Mouse (Mus musculus): ENCODE measurements around the gene Tmem59l.

Gene Tmem59l

DNA sequence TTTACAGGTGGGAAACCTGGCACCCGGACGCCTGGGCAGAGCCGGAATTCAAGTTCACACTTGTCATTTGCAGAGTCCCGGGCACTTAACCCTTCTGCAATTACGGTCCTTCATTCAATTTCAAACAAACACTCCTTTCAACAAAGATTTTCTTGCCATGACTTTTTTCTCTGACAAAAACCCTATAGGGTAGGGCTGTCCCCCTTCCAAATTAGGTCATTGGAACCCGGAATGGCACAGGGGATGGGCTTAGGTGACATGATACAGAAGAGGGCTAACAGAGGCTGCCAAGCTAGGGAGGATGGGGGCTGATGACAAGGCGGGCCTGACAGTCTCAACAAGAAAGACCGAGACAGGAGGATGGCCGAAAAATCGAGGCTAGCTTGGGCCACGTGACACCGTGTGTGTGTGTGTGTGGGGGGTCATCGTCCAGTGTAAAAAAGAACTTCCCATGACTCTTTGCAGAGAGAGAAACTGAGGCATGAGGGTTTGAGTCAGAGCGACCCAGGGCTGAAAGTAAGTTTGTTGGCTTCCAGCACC lies 1.8 kb upstream of the Tmem59l start:
- no peak for DNase-seq (ENCODE audit: low spot score)

DNA sequence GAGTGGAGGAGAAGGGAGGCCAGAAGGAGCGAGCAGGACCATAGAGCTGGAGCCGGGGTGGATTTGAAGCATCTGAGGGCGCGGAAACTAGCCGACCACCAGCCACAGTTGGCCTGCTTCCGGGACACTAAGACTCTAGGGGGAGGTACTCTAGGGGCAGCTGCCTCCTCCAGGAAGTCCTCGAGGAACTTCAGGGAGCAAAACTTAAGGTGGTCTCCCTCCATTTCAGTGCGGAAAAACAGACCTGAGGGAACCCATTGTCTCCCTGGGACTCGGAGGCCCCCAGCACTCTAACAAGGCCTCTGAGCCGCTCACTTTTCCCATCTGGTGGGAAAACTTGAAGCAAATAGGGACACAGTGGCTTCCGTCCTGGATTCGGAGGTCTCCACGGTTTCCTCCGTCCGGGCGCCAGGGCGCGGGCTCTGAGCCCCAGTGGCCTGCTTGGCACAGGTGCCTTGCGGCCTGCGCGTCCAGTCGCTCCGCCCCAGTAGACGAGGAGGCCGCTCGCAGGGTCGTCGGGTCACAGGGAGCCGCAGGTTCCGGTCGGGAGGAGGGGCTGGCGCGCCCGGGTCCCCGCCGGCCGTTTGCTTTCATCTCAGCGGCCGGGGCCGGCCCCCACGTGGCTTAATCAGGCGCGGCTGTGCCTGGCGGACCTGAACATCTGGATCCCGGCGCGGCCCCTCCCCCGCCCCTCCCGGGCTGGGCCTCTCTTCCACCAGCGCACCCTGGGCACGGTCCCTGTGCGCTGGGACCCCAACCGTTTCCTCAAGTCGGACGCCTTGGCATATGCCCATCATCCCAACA lies 1.0 kb upstream of the Tmem59l start:
- no peak for DNase-seq (ENCODE audit: low spot score)

DNA sequence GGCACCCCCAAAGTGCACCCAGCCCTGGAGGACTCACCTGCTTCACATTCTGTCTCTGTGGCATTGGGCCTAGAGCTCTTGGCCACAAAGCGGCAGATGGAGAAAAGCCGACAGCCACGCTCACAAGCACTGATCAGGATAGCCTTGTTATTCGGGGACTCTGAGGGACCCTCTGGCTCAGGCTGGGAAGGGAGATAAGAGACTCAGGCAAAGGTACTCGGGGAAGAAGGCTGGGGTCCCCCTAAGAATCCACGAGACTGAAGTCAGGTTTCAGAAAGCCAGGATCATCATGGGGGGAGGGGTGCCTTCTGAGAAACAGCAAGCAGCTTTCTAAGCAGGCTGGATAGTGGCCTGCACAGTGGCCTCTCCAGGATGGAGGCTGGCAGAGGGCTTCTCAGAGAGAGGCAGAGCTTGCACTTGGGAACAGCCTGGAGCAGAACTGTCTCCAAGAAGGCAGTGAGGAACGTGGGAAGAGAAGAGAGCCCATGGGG lies 922 bp downstream of the Tmem59l start:
- no peak for DNase-seq (ENCODE audit: low spot score)

DNA sequence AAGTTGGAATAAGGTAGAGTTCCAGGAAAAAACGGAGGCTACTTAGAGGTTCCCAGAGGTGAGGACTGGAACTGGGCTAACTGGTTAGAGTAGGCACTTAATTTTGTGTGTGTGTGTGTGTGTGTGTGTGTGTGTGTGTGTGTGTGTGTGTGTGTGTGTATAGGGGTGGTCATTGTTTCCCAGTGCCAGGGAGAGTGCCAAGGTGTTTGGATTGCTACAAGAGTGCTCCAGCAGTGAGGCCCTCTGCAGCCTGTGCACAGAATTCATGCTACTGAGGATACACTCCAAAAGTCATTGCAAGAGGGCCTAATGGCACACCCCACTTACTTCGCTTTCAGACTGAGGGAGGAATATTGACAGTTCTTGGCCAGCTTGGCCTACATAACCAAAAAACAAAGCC lies 4.2 kb downstream of the Tmem59l start:
- no peak for DNase-seq (ENCODE audit: low spot score)

DNA sequence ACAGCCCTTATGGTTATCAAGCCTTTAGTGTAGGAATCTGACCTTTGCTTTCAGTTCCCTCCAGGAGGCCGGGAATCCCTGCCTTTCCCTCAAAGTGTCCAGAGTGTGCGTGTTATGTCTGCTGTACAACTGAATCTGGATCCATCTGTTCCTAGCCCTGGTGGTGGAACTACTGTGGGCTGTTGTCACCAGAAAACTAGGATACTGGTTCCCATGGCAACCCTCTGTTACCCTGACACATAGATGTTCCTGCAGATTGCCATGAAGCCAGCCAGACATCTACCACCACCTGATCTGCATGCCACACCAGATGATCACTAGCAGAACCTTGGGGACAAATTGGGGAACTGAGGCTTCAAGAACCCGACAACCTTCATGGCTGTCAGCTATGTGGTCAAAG lies 5.2 kb downstream of the Tmem59l start:
- DNase-seq (ENCODE audit: low spot score) = no peak

DNA sequence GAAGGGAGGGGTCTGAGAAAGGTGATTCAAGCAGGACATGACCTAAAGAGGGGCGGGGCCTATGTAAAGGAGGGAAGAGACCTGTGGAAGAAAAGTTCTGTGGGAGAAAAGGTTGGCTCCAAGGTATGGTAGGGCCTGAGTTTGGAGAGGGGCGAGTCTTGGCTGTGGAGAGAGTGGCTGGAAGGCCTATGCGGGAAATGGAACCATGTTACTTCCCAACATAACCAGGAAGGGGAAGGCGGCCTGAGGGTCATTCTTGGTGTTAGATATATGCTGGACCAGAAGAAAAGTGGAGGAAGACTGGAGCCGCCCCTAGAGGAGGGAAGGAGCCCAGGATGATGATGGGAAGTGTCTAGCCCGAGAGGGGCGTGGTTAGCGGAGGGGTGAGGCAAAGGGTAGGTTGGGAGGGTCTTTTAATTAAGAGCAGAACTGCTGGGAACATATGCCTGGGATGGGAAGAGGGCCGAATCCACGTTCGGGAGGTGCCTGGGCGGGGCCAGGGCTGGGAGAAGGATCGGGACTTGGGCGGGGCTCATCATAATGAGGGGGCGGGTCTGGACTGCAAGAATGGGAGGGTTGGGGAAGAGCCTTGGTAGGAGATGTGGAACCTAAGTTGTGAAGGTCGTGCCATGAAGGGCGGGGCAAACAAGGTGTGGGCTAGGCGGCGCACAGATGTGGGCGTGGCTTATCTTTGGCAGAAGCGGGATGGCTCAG lies 9.7 kb downstream of the Tmem59l start:
- no peak for DNase-seq (ENCODE audit: low spot score)

DNA sequence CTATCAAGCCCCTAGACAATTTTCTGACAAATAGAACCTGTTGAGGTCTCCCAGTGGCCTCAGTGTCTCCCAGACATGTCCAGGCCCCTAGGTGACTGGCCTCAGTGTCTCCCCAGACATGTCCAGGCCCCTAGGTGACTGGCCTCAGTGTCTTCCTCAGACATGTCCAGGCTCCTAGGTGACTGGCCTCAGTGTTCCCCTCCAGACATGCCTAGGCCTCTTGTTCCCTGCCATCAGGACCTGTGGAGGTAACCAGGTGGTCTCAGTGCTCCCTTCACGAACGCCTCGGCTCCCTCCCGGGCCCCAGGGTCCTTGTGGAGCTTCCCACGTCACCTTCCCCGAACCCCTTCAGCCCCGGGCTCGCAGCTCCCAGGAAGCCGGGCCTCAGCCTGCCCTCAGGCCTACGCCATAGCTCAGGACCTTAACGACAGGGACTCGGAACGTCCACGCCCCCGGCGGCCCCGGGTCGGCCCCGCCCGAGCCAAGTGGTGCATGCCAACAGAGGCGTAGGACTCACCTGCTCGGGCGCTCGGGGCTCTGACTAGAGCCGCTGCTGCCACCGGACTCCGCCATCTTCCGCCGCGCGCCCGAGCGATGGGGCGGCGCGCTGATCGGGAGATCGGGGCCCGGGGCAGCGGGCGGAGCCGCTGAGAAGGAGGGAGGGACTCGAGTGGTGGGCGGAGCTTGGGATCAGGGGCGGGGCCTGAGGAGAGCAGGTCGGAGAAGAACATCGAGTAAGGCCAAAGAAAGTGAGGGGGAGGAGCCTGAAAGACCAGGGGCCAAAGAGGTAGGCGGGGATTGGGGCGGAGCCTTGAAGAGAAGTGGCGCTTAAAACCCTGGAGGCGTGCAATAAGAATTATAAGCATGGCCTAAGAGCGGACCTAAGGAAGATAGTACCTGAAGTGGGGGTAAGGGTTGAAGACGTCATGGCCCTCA lies 10.6 kb downstream of the Tmem59l start, which contains the start of gene Klhl26:
TSS of gene Klhl26 (minus strand) at position 636 of the 936 bp plus-strand sequence.
- DNase-seq (ENCODE audit: low spot score) = peak; percentile 91

DNA sequence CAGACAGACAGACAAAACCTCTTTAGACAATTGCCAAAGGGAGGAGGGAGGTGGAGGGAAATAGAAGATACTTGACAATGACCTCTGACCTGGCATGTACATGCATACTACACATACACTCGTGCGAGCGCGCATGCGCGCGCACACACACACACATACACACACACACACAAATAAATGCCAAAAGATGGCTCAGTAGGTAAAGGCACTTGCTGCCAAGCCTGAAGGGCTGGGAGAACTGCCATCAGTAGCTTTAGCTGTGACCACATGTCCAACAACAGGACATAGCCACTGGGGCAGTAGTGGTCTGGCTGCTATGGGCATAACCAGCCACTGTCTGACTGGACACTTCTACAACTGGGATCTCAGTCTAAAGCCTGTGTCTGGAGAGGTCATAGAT lies 15.3 kb downstream of the Tmem59l start:
- DNase-seq (ENCODE audit: low spot score) = no peak

DNA sequence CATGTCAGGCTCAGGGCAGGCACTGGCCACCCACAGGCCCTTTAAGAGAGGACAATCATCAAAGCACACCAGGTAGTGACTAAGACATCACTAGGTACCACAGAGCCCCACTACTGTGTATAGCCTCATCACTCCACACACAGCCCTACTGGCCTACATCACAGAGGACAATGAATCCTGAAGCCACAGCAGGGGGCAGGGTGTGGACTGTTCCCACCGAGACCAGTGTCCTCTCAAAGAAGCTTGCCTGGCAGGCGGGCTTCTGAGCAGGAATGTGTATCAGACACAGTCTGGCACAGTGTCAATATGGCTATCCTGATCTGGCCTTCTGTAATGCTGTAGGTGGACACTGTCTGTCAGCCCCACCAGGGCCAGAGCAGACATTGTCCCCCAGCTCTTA lies 17.2 kb downstream of the Tmem59l start:
- DNase-seq (ENCODE audit: low spot score) = no peak

DNA sequence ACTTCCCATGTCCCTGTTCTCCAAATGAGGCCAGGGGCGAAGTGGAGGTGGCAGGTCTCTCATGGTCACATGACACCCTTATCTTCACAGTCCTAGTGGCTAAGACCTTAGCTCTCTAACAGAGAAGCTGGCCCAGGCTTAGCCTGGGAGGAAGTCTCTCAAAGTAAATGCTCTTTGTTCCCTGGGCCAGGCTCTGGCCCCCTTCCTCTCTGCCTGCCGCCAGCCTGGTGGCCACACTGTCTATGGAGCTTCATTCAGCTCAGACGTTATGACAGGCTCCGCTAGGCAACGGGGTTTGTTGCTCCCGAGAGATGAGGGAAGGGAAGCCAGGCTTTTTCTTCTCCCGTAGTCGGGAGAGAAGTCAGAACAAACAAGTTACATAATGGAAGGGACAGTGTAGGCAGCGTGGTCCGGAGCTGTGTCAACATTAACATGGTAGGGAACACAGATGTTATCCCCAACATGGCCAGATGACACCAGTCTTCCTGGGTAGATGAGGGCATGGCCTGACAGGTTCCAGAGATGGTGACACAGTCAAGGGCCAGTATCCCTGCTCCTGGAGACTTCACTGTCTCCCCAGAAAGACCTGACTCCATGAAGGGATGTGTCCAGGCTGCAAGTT lies 17.8 kb downstream of the Tmem59l start:
- no peak for DNase-seq (ENCODE audit: low spot score)

DNA sequence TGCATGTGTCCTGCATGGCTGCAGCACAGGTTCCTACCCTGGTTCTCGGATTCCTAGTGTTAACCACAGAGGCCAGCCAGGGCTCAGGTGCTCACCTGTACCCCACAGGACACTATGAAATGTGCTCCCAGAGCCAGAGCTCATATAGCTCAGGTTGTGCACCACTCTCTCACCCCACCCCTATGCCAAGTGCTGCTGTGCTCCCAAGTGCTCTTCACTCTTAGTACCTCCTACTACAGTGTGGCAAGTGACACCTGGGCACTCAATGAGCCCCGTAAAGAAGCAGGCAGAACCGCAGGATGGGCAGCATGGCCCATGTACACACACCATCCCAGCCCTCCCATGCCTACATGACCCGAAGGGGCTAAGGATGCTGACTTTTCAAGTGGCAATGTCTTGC lies 18.4 kb downstream of the Tmem59l start:
- DNase-seq (ENCODE audit: low spot score) = no peak

DNA sequence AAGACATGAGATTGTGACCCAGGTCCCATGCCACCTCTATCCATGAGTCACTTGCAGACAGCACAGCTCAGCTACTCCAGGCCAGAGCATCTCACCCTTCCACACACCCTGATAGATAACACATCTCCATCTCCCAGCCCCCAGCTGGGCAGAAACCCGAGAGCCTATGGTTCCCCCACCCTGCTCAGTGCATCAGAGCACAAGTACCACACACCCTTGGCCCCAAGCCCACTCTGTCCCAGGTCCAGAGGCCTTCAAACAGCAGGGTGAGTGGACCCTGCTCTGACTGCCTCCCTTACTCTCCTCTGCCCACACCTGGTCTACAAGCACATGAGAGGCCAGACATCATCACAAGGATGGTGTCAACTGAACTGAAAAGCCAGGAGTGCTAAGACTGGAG lies 19.3 kb downstream of the Tmem59l start:
- no peak for DNase-seq (ENCODE audit: low spot score)

DNA sequence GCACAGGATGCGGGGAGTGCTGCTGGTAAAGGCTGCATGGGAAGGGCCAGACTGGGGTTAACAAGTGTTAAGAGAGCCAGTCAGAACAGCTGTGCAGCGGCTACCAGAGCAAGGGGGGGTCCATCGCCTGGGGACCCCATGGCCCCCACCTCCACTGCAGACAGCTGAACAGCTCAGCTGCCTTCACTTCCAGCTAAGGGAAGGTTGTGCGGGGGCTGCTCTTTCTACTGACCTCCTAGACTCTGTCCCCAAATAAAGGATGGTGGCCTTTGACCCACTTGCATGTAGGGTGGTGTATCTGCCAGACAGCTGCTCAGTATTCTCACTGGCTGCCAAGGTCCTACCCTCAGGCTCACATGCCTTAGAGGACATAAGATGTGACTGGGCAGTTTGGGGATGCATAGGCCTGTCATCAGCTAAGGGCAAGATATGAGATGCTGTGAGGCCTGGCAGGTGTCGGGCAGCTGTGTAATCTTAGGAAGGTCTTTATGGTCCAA lies 19.9 kb downstream of the Tmem59l start:
- DNase-seq (ENCODE audit: low spot score) = no peak

DNA sequence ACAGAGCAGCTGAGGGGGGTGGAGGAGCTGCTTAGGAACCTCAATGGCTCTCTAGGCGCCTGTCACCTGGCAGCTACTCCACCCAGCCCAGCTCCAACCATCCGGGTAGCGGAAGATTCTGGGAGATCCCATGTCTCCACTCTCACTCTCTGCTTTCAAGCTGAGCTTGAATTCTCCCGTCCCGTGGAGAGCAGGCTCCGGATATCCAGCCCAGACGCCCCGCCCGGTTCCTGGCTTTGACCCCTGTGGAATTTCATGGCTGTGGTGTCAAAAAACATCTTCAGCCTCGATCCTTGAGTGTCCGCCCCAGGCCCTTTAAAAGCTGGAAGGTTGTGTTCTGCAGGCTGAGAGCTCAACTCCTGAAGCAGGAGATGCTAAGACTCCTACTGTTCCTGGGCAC lies 20.4 kb downstream of the Tmem59l start:
- DNase-seq (ENCODE audit: low spot score) = no peak

DNA sequence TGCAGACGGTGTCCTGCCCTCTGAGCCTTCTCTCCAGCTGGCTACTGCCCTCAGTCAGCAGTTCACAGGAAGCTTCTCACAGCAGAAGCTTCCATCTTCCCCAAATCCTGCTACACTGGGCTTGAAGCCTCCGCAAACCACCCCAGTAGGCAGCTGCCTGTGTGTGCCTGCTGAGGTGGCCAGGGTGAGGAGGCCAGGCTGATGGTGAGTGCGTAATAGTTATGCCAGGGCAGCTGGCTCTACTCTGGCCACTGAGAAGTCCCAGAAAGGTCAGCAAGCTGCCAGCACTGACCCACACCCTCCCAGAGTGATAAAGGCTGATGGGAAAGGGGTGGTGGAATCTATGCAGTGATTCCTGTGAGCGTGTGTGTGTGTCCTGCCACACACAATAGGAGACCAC lies 20.9 kb downstream of the Tmem59l start:
- no peak for DNase-seq (ENCODE audit: low spot score)

DNA sequence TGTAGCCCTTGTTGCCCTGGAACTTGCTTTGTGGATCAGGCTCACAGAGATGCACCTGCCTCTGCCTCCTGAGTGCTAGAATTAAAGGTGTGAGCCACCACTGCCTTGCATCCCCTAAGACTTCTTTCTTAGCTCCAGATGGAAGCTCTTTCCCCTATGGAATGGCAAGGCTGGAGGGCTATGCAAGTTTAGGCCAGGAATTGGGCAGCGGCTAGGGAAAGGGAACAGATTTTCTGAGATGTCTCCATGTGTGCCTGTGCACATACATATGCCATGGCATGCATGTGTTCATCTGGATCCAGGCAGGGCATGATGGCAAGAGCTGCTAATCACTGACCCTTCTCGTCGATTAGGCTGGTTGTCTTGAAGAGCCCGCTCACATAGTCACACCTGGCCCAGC lies 21.5 kb downstream of the Tmem59l start:
- no peak for DNase-seq (ENCODE audit: low spot score)

DNA sequence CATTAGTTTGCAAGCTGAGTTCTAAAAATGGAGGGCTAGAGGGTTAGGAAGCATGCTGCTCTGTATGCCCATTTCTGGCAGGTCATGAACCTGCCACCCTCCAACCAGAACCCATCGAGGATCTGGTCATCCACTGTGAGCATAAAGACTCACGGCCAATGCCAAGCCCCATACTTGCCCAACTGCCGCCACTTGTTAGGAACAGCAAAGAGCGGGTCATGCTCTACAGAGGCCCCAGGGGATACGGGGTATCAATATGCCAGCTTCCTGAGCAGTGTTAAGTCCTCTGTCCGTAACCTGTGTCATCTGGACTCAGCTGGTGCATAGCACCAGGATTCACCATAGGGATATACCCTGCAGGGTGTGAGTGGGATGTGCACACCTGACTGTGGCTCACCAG lies 23.0 kb downstream of the Tmem59l start:
- DNase-seq (ENCODE audit: low spot score) = no peak

DNA sequence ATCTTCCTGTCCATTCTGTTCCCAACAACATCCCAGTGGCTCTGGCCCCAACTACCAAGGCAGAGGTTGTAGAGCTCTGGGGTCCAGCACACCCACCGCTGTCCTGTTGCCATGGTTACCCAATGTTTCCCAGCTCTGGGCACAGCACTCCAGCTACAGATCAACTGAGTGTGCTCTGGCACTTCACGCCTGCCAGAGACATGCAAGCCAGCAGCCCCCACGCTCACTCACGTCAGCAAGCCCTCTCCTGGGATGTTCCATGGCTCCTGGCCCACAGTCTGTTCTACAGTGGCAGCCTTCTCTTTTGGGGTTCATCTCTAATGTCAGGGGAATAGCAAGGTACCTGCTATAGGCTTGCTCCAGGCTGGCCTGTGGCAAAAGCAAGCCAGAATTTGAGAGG lies 23.9 kb downstream of the Tmem59l start:
- no peak for DNase-seq (ENCODE audit: low spot score)

DNA sequence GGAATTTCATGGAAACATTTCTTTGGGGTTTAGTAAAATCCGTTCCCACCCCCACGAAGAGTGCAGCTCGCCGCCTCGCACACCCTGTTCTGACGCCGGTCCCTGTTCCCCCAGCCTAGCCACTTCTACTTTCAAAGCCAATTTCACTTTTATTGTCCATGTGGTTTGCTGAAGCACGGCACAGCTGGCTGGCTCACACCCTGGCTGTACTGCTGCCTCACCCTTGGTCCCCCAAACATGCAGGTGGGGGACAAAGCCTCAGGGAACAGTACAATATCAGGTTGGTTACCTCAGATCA lies 24.7 kb downstream of the Tmem59l start:
- no peak for DNase-seq (ENCODE audit: low spot score)

DNA sequence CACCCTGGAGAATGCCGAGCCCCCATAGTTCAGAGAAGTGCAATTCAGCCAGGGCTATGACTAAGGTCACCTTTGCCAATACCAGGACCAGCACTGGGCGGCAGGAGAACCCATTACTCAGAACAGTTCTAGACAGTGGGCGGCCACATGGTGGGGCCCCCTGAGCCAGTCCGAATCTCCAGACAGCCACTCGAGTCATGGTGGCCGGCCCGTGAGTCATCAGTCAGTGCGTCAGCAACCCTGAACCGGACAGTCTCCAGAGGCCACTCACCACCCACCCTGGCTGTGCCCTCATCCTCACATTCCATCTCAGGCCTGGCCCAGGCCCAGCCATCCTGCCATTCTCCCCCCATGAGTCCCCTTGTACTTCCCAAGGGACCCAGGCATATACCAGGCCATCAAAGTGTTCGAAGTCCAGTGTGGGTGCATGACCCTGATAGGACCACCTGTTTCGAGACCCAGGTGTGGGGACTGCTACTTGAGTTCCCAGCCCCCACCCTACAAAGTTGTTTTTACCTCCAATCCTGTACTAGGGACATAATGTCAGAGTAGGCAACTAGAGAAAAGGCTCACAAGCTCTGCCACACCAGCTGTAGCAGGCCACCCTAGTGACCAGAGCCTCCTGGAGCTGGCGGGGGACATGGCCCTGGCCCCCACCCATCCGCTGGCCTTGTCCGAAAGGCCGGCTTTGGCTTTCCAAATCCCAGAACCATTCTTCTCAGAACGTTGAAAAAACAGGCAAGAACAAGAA lies 25.2 kb downstream of the Tmem59l start:
- no peak for DNase-seq (ENCODE audit: low spot score)

DNA sequence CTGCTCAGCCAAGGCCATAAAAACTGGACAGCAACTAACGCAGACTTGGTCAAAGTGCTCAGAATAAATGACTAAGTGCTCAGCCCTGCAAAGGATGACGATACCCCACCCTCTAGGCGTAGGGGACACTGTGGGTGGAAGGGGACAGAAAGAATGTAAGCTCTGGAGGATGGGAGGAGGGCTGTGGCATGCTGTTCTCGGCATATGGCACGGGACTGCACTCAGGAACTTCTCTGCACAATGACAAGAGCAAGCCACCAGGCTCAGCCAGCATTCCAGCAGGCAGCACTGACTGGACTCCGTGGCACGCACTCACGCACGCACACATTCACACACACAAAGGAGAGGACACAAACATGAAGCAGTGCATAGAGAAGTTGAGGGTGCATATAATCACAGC lies 26.6 kb downstream of the Tmem59l start:
- DNase-seq (ENCODE audit: low spot score) = no peak
